In the genomic region with DNA sequence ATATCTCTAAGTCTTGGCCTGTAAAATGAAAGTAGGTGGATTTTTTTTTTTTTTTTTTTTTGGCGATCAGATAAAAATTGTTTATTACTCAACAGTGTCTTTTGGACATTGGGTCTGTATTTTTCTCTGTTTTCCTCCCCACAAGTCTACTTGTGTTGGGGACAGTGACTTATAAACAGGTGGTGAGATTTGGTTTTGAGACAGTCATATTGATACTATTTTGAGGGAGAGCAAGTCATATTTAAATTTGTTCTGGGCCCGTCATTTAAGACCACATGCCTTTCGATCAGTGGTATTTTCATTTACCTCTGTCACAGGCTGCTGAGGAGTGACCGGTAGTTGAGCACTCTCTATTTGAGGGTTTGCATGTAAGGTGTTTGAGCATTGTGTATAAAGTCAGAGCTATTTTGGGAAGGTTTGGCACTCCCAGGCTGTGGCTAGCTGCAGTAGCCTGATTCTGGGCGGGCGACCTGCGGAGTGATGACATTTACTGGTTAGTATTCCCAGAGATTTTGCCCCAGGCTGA, we compare ENCODE assay signal across 9 mouse cellular contexts. TPM values are rescaled to one million over a fixed set of nuclear protein-coding genes. Genes with fewer than 3 reads are reported as not detected.
DNase-seq lines count a peak whose midpoint lies in the region; ATAC-seq lines count a peak whose summit lies in the region.
"Had no signal": no experiment of that assay in that cellular context is flagged by ENCODE, and none has a peak within 500 bp of the region (broad histone marks: within the 10 kb centered on the region; RNA-seq: fewer than 3 reads in every experiment).

No protein-coding gene starts in this region.

- no peak for ATAC-seq in limb, embryonic 11.5 days (ENCODE audit: insufficient number of reproducible peaks, low FRiP score, low TSS enrichment, low read depth)
- no peak for ATAC-seq in stomach, embryonic 14.5 days (ENCODE audit: insufficient number of reproducible peaks, insufficient read depth, low FRiP score, low read depth)

- H3K36me3 ChIP-seq in limb, embryonic 11.5 days (ENCODE audit: control insufficient read depth, insufficient read depth, low read length) = no peaks in the 10 kb centered on the region
- no peaks in the 10 kb centered on the region for H3K36me3 ChIP-seq in stomach, embryonic 14.5 days (ENCODE audit: control insufficient read depth, insufficient read depth, low read length)

- H3K4me3 ChIP-seq in limb, embryonic 11.5 days (ENCODE audit: low read depth, low read length) = no peak overlapping the region
- H3K4me3 ChIP-seq in stomach, embryonic 14.5 days (ENCODE audit: low read depth, low read length) = no peak overlapping the region

- H3K4me2 ChIP-seq in limb, embryonic 11.5 days (ENCODE audit: low read depth, severe bottlenecking) = peak overlapping the region; percentile 5; the same call in 1 of the 2 replicates
- peak overlapping the region; percentile 55; the same call in 1 of the 2 replicates for H3K4me2 ChIP-seq in stomach, embryonic 14.5 days (replicated peaks; ENCODE audit: low read depth, low read length)

- 16% methylated on average over 7 of the region's 7 CpGs for WGBS in limb, embryonic 11.5 days
- 32% methylated on average over 7 of the region's 7 CpGs for WGBS in stomach, embryonic 14.5 days

- no peak overlapping the region for H3K9ac ChIP-seq in limb, embryonic 11.5 days (ENCODE audit: low read length)
- H3K9ac ChIP-seq in stomach, embryonic 14.5 days (replicated peaks; ENCODE audit: low read depth, low read length) = no peak overlapping the region

- peak; percentile 60 for DNase-seq in gastrocnemius, adult 18-20 months (ENCODE audit: low spot score)
- no peak for DNase-seq in gastrocnemius, postnatal 4 days (ENCODE audit: low spot score in 2 of 2)
- DNase-seq in cerebellum, postnatal 14 days = peak; percentile 55 to 68
- DNase-seq in heart, adult 18-20 months = peak; percentile 66 to 74
- DNase-seq in limb, embryonic 11.5 days (ENCODE audit: low spot score) = peak; percentile 32
- no peak for DNase-seq in thymus, postnatal 4 days
- no peak for DNase-seq in testis, postnatal 10 days (ENCODE audit: low spot score)

- peaks cover 8% of the 10 kb centered on the region; the same call in 1 of the 2 replicates for H3K4me1 ChIP-seq in limb, embryonic 11.5 days (ENCODE audit: control insufficient read depth, insufficient read depth, low read length)
- H3K4me1 ChIP-seq in stomach, embryonic 14.5 days (ENCODE audit: control insufficient read depth, insufficient read depth, low read length) = peaks cover 13% of the 10 kb centered on the region; the same call in 1 of the 2 replicates

- no peaks in the 10 kb centered on the region for H3K9me3 ChIP-seq in limb, embryonic 11.5 days (ENCODE audit: control insufficient read depth, low read length)
- H3K9me3 ChIP-seq in stomach, embryonic 14.5 days (ENCODE audit: control insufficient read depth, low read depth, low read length) = no peaks in the 10 kb centered on the region

- no peaks in the 10 kb centered on the region for H3K27me3 ChIP-seq in limb, embryonic 11.5 days (ENCODE audit: control insufficient read depth, insufficient read depth, low read length)
- no peaks in the 10 kb centered on the region for H3K27me3 ChIP-seq in stomach, embryonic 14.5 days (ENCODE audit: control insufficient read depth, insufficient read depth, low read length)

- no peak overlapping the region for H3K27ac ChIP-seq in limb, embryonic 11.5 days (replicated peaks; ENCODE audit: low read depth, low read length)
- no peak overlapping the region for H3K27ac ChIP-seq in stomach, embryonic 14.5 days (ENCODE audit: low read length)

RNA-seq across cellular contexts. Expression of a gene that starts 1.5 kb away (rescaled TPM):
- total RNA-seq in gastrocnemius, adult 18-20 months (2021) = 10 to 100 TPM; 46.0 to 76.3 TPM
- 100 to 1,000 TPM; 133 to 173 TPM for total RNA-seq in gastrocnemius, postnatal 4 days (2021)
- total RNA-seq in heart, adult 18-20 months (2021) = 100 to 1,000 TPM; 115 to 135 TPM
- 41.6 and 42.4 TPM in 2 replicates for polyA plus RNA-seq in limb, embryonic 11.5 days (2014; fragmentation: Nextera tagmentation; extraction: Ambion mirVana)
- polyA plus RNA-seq in stomach, embryonic 14.5 days (2014; fragmentation: Nextera tagmentation; extraction: Ambion mirVana) = 34.5 and 37.3 TPM in 2 replicates

RNA-seq across cellular contexts. Expression of a gene that starts 21.9 kb away (rescaled TPM):
- total RNA-seq in gastrocnemius, adult 18-20 months (2021) = not detected
- total RNA-seq in gastrocnemius, postnatal 4 days (2021) = not detected
- not detected for total RNA-seq in heart, adult 18-20 months (2021)
- polyA plus RNA-seq in limb, embryonic 11.5 days (2014; fragmentation: Nextera tagmentation; extraction: Ambion mirVana) = 0.07 TPM in 1 of 2 replicates, not detected in the other
- polyA plus RNA-seq in stomach, embryonic 14.5 days (2014; fragmentation: Nextera tagmentation; extraction: Ambion mirVana) = 0.24 and 0.36 TPM in 2 replicates
- total RNA-seq: left cerebral cortex, adult 8-10 months had no signal

Comparison
In these comparisons a context has a peak if more than half of its experiments do, and no peak if none do; other contexts are left out.
1. DNase-seq: peak in gastrocnemius, adult 18-20 months (single experiment), cerebellum, postnatal 14 days (2 of 2), heart, adult 18-20 months (2 of 2) and limb, embryonic 11.5 days (single experiment); none in gastrocnemius, postnatal 4 days (0 of 2), thymus, postnatal 4 days (single experiment) and testis, postnatal 10 days (single experiment).